Mouse (Mus musculus) ES-Bruce4 (cell line): Measurements from ENCODE around the gene Sun2. TPM values are rescaled to one million over a fixed set of nuclear protein-coding genes. Genes with fewer than 3 reads are reported as not detected.

ENCODE experiments used
- H3K27ac ChIP-seq: 2 replicates; pipeline ENCODE4 v1.5.1; 2012; ENCODE audit warnings: low read length, inconsistent platforms; ENCODE audit not compliant: insufficient read depth
- H3K27me3 ChIP-seq: 2 replicates; pipeline ENCODE4 v1.6.1; 2012; ENCODE audit warnings: mild to moderate bottlenecking, low read length, inconsistent platforms; ENCODE audit not compliant: control insufficient read depth, poor library complexity, insufficient read depth, severe bottlenecking
- H3K36me3 ChIP-seq: 2 replicates; pipeline ENCODE4 v1.6.1; 2012; ENCODE audit warnings: inconsistent platforms, mild to moderate bottlenecking, low read length, moderate library complexity; ENCODE audit not compliant: control insufficient read depth, poor library complexity, insufficient read depth, severe bottlenecking
- H3K4me1 ChIP-seq: one replicate; pipeline ENCODE4 v1.8.1; 2011; ENCODE audit warnings: low read length; ENCODE audit not compliant: control insufficient read depth, insufficient read depth
- H3K4me3 ChIP-seq: 2 replicates; pipeline ENCODE4 v1.5.1; 2011; ENCODE audit warnings: low read depth, mild to moderate bottlenecking, low read length
- H3K9ac ChIP-seq: 2 replicates; pipeline ENCODE4 v1.6.1; 2012; ENCODE audit warnings: low read depth, mild to moderate bottlenecking, inconsistent platforms; ENCODE audit not compliant: poor library complexity, severe bottlenecking
- H3K9me3 ChIP-seq: replicated peaks from 2 replicates; pipeline ENCODE4 v1.6.1; 2012; ENCODE audit warnings: mild to moderate bottlenecking, low read length, inconsistent platforms; ENCODE audit not compliant: control insufficient read depth, poor library complexity, insufficient read depth, severe bottlenecking
- CTCF ChIP-seq: IDR thresholded peaks from one replicate; pipeline ENCODE4 v1.8.1; 2011; ENCODE audit warnings: low read depth, low read length
- EP300 ChIP-seq: IDR thresholded peaks from 2 replicates; pipeline ENCODE4 v1.6.1; 2011; ENCODE audit warnings: low read depth, low read length; ENCODE audit not compliant: insufficient read depth
- POLR2A ChIP-seq: IDR thresholded peaks from one replicate; pipeline ENCODE4 v1.8.1; 2011; ENCODE audit warnings: low read length; ENCODE audit not compliant: insufficient read depth
- polyA plus RNA-seq: library from polyadenylated mRNA; stranded (reverse); fragments of >200 nt; gene quantifications from 2 replicates; pipeline ENCODE4 v1.2.4, GENCODE M21; 2011; ENCODE audit warnings: low read depth; ENCODE audit not compliant: missing spikeins, insufficient read depth, insufficient read length

Sun2 gene
- polyA plus RNA-seq, 1 experiment = 7.8 TPM

DNA sequence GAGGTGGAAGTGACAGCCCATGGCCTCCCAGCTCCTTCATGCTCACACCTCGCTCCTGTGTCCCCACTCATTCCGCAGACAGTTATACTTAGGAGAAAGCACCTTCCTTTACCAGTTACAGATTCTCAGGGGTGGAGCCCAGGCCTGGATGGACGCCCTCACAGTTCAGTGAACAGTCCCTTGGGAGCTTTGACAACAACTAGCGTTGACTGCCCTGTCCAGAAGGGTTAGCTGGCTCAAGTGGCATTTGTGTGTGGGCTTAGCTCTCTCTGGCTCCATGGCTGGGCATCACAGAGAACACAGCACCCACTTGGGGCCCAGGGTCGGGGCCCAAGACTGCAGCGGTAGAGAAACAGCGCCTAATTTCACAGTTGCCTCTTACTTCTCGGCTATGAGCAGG lies 8.0 kb downstream of the Sun2 start:
- no peaks in the 10 kb centered on the region for H3K4me1 ChIP-seq
- no peak overlapping the region for H3K4me3 ChIP-seq
- H3K9ac ChIP-seq = no peak overlapping the region
- no peaks in the 10 kb centered on the region for H3K36me3 ChIP-seq
- H3K27ac ChIP-seq = no peak overlapping the region
- TF ChIP-seq CTCF = no peak
- no peak for TF ChIP-seq POLR2A
- TF ChIP-seq EP300 = no peak
- no peaks in the 10 kb centered on the region for H3K27me3 ChIP-seq
- H3K9me3 ChIP-seq = no peaks in the 10 kb centered on the region

DNA sequence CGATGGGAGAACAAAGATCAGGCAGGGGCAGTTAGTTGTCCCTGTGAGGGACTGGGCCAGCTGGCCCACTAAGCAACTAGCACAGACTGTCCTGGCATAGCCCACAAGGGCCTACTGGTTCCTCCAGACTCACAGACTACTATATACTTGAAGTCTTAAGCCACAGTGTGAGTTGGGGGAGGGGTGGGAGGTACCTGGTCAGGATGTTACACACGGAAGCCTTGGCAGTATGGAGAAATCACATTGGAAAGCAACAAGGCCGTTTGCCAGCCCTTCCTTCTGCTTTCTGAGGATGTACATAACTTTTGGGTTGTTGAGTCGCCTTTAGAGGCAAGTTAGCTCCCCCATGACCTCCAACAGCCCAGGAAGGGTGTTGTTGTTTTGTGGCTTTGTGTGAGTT lies 8.7 kb downstream of the Sun2 start:
- Histone ChIP-seq H3K27me3 (no peaks in the 10 kb centered on the region), H3K27ac (no peak overlapping the region), H3K4me1 (no peaks in the 10 kb centered on the region), H3K9me3 (no peaks in the 10 kb centered on the region), H3K36me3 (no peaks in the 10 kb centered on the region), H3K4me3 (no peak overlapping the region), H3K9ac (no peak overlapping the region)
- no peak for TF ChIP-seq CTCF

DNA sequence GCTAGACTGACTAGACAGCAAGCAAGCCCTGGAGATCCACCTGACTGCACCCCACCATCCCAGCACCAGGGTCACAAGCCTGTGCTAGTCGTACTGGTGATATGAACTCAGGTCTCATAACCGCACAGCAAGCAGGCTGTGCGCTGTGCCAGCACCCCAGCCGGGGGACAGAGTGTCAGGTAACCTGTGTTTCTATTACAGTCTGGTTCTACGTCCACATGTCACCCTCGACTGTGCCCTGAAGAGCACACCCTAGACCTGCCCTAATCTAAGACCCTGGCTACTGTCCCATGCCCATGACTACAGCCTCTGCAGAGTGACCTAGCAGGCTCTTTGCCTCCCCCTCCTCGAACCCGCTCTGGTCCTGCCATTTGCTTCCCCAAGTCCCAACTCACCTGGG lies 9.1 kb downstream of the Sun2 start:
- H3K36me3 ChIP-seq = no peaks in the 10 kb centered on the region
- H3K9ac ChIP-seq = no peak overlapping the region
- H3K4me1 ChIP-seq = no peaks in the 10 kb centered on the region
- no peak for TF ChIP-seq POLR2A
- no peak for TF ChIP-seq CTCF
- no peak for TF ChIP-seq EP300
- no peak overlapping the region for H3K27ac ChIP-seq
- no peak overlapping the region for H3K4me3 ChIP-seq
- H3K27me3 ChIP-seq = no peaks in the 10 kb centered on the region
- H3K9me3 ChIP-seq = no peaks in the 10 kb centered on the region

DNA sequence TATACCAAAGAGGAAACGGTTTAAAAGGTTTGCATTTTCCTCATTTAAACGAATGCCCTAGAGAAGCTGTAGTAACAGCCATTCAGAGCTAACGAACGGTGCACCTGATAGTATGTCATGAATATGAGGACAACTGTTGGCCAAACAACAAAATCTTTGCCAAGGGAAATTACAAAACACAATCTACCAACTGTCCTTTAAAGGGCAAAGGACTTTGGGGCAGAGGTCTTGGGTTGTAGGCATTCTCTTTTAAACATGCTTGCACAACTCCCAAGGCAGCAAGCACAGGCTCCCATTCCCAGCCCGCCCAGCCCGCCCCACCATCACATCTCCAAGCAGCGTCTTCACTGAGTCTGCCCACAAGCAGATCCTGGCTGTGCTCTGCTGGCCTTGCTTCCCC lies 10.8 kb downstream of the Sun2 start:
- Histone ChIP-seq H3K4me1 (no peaks in the 10 kb centered on the region), H3K27me3 (no peaks in the 10 kb centered on the region), H3K4me3 (no peak overlapping the region), H3K27ac (no peak overlapping the region), H3K9me3 (no peaks in the 10 kb centered on the region), H3K36me3 (no peaks in the 10 kb centered on the region), H3K9ac (no peak overlapping the region)
- no peak for TF ChIP-seq CTCF
- no peak for TF ChIP-seq EP300

DNA sequence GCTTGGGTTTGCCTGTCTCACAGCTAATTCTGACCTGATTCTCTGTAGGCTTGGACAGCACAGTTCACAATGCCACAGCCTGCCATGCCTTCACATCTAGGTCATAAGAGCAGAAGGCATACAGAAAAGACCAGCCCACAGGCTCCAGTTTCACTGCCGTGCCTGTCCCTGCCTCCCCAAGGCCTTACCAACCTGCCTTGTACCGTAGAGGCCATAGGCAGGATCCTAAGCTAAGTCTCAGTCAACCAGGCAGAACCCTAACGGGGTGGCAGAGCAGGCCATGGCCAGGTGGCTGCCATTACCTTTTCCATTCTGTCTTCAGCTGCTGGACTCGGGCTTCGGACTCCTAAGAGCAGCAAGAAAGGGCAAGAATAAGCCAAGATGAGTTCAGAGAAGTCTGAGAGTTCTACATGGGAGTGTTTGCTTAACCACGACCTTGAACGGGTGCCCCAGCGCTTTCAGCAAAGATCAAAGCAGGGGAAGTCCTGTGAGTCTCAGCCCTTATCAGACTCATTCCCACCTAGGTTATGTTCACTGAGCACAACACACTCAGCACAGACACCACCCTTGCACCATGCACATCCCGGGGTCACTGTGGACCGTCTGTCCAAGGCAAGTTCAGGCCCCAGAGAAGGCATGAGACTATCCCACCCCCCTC lies 13.5 kb downstream of the Sun2 start:
- no peak overlapping the region for H3K27ac ChIP-seq
- no peaks in the 10 kb centered on the region for H3K4me1 ChIP-seq
- H3K27me3 ChIP-seq = no peaks in the 10 kb centered on the region
- H3K36me3 ChIP-seq = no peaks in the 10 kb centered on the region
- TF ChIP-seq CTCF (no peak), EP300 (no peak), POLR2A (no peak)
- no peak overlapping the region for H3K4me3 ChIP-seq
- H3K9ac ChIP-seq = no peak overlapping the region
- H3K9me3 ChIP-seq = no peaks in the 10 kb centered on the region

DNA sequence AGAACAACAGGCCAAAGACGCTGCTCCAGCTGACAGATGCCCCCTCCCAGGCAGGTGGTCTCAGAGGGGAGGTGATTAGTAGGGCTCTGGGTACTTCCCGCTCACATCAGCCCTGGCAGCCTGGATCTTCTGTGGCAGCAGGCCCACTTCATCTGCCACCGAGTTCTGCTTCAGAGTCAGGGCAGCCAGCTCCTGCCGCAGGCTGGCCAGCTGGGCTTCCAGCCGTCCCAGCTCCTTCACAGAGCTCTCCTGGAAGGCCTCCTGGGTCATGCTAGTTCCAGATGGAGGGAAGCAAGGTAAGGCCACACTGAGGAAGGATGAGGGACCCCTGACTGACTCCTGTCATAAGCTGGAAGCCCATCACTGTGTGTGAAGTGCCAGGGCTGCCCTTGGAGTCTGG lies 14.0 kb downstream of the Sun2 start:
- no peaks in the 10 kb centered on the region for H3K27me3 ChIP-seq
- no peak overlapping the region for H3K4me3 ChIP-seq
- H3K9me3 ChIP-seq = no peaks in the 10 kb centered on the region
- H3K4me1 ChIP-seq = no peaks in the 10 kb centered on the region
- H3K9ac ChIP-seq = no peak overlapping the region
- H3K27ac ChIP-seq = no peak overlapping the region
- no peak for TF ChIP-seq EP300
- no peak for TF ChIP-seq CTCF
- no peak for TF ChIP-seq POLR2A
- no peaks in the 10 kb centered on the region for H3K36me3 ChIP-seq
